Comparison of ENCODE assay signal across 16 mouse cellular contexts in the genomic region with DNA sequence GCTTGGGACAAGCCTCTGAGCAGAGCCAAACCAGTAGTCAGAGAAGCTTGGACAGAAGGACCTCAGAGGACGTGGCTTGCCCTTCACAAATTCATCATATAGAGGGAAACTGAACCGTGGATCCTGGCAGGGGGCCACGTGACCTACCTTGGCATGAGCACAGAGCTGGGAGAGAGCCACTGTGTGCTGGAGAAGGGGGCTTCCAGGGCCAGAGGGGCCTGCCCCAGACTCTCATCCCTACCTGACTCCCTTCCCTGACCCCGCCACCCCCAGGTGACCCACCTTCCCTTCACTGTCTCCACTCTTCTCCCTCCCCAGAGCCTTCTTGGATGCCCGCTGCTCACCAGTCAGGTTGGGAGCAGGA. TPM values are rescaled to one million over a fixed set of nuclear protein-coding genes. Genes with fewer than 3 reads are reported as not detected.
DNase-seq lines count a peak whose midpoint lies in the region; ATAC-seq and TF ChIP-seq lines count a peak whose summit lies in the region.
"Had no signal": no experiment of that assay in that cellular context is flagged by ENCODE, and none has a peak within 500 bp of the region (broad histone marks: within the 10 kb centered on the region; RNA-seq: fewer than 3 reads in every experiment).

No protein-coding gene starts in this region.

- no peak for DNase-seq in heart, postnatal 0 days (ENCODE audit: low spot score)
- no peak for DNase-seq in heart, embryonic 10.5 days (ENCODE audit: low spot score)
- no peak for DNase-seq in neural tube, embryonic 10.5 days (ENCODE audit: extremely low spot score, low spot score)
- DNase-seq in stomach, postnatal 0 days (ENCODE audit: low spot score), result no peak
- no peak for DNase-seq in adrenal gland, postnatal 25 days
- DNase-seq in kidney, adult 8-10 months, result no peak

- WGBS in heart, postnatal 0 days, result 62% methylated on average over 5 of the region's 5 CpGs
- WGBS in heart, embryonic 10.5 days, result 81% methylated on average over 5 of the region's 5 CpGs
- WGBS in neural tube, embryonic 14.5 days, result 80% methylated on average over 5 of the region's 5 CpGs
- 57% methylated on average over 5 of the region's 5 CpGs for WGBS in liver, embryonic 16.5 days (ENCODE audit: insufficient replicate concordance)
- WGBS in stomach, postnatal 0 days, result 60% methylated on average over 5 of the region's 5 CpGs

- no peaks in the 10 kb centered on the region for H3K36me3 ChIP-seq in heart, postnatal 0 days (replicated peaks; ENCODE audit: control insufficient read depth, insufficient read depth, low read length)
- no peaks in the 10 kb centered on the region for H3K36me3 ChIP-seq in heart, embryonic 10.5 days
- no peaks in the 10 kb centered on the region for H3K36me3 ChIP-seq in neural tube, embryonic 14.5 days (ENCODE audit: control insufficient read depth, insufficient read depth, low read length)
- no peaks in the 10 kb centered on the region for H3K36me3 ChIP-seq in liver, embryonic 16.5 days (ENCODE audit: control insufficient read depth, insufficient read depth)
- H3K36me3 ChIP-seq in stomach, postnatal 0 days (ENCODE audit: control insufficient read depth, insufficient read depth, low read length), result no peaks in the 10 kb centered on the region
- H3K36me3 ChIP-seq: embryonic facial prominence, embryonic 13.5 days; forebrain, embryonic 10.5 days; limb, embryonic 15.5 days had no signal

- no peak for TF ChIP-seq CTCF in heart, postnatal 0 days (IDR thresholded peaks at IDR 0.05; ENCODE audit: low read depth)
- TF ChIP-seq CTCF in stomach, postnatal 0 days (IDR thresholded peaks at IDR 0.05; ENCODE audit: low read depth), result no peak

- peaks cover 4% of the 10 kb centered on the region; the same call in 1 of the 2 replicates for H3K4me1 ChIP-seq in heart, postnatal 0 days (ENCODE audit: control insufficient read depth, insufficient read depth)
- H3K4me1 ChIP-seq in heart, embryonic 10.5 days, result peaks cover 39% of the 10 kb centered on the region
- peaks cover 8% of the 10 kb centered on the region; the same call in 1 of the 2 replicates for H3K4me1 ChIP-seq in neural tube, embryonic 14.5 days (ENCODE audit: control insufficient read depth, insufficient read depth, low read length)
- peaks cover 5% of the 10 kb centered on the region for H3K4me1 ChIP-seq in liver, embryonic 16.5 days (ENCODE audit: control insufficient read depth, low read depth, low read length)
- no peaks in the 10 kb centered on the region for H3K4me1 ChIP-seq in stomach, postnatal 0 days (replicated peaks; ENCODE audit: control insufficient read depth, insufficient read depth)

- no peak overlapping the region for H3K4me2 ChIP-seq in heart, postnatal 0 days (ENCODE audit: low read depth, low read length)
- no peak overlapping the region for H3K4me2 ChIP-seq in neural tube, embryonic 14.5 days (ENCODE audit: low read depth, low read length)
- H3K4me2 ChIP-seq in liver, embryonic 16.5 days (ENCODE audit: low read depth, low read length), result peak overlapping the region; percentile 53; the same call in 1 of the 2 replicates
- H3K4me2 ChIP-seq in stomach, postnatal 0 days (replicated peaks; ENCODE audit: low read depth), result no peak overlapping the region

- no peak for TF ChIP-seq EP300 in heart, postnatal 0 days (IDR thresholded peaks at IDR 0.05; ENCODE audit: low read depth)
- no peak for TF ChIP-seq EP300 in stomach, postnatal 0 days (optimal IDR thresholded peaks at IDR 0.05)

- ATAC-seq in heart, postnatal 0 days (ENCODE audit: insufficient read depth, low read depth), result 0 out of 2 replicates have a peak, but pooled peaks have one; percentile 7
- 0 out of 2 replicates have a peak, but pooled peaks have one; percentile 3 for ATAC-seq in neural tube, embryonic 14.5 days (ENCODE audit: low read depth)
- no peak for ATAC-seq in liver, embryonic 16.5 days (ENCODE audit: low read depth)
- ATAC-seq in stomach, postnatal 0 days (ENCODE audit: low FRiP score, low TSS enrichment), result 0 out of 2 replicates have a peak, but pooled peaks have one; percentile 8

- no peak overlapping the region for H3K27ac ChIP-seq in heart, postnatal 0 days (ENCODE audit: low read depth)
- H3K27ac ChIP-seq in heart, embryonic 10.5 days, result no peak overlapping the region
- H3K27ac ChIP-seq in neural tube, embryonic 14.5 days (ENCODE audit: low read depth, low read length), result no peak overlapping the region
- H3K27ac ChIP-seq in liver, embryonic 16.5 days (ENCODE audit: low read length), result no peak overlapping the region
- no peak overlapping the region for H3K27ac ChIP-seq in stomach, postnatal 0 days (replicated peaks)
- H3K27ac ChIP-seq: embryonic facial prominence, embryonic 13.5 days; heart, adult 2 months; limb, embryonic 15.5 days had no signal

- H3K4me3 ChIP-seq in heart, postnatal 0 days (ENCODE audit: low read depth, low read length), result no peak overlapping the region
- H3K4me3 ChIP-seq in heart, embryonic 10.5 days, result no peak overlapping the region
- H3K4me3 ChIP-seq in neural tube, embryonic 14.5 days (ENCODE audit: low read depth, low read length), result no peak overlapping the region
- H3K4me3 ChIP-seq in liver, embryonic 16.5 days (ENCODE audit: low read depth, low read length), result no peak overlapping the region
- no peak overlapping the region for H3K4me3 ChIP-seq in stomach, postnatal 0 days (ENCODE audit: low read depth, low read length)
- H3K4me3 ChIP-seq: embryonic facial prominence, embryonic 13.5 days; heart, adult 2 months; limb, embryonic 15.5 days had no signal

- H3K9ac ChIP-seq in heart, postnatal 0 days (replicated peaks; ENCODE audit: low read depth, low read length), result no peak overlapping the region
- no peak overlapping the region for H3K9ac ChIP-seq in neural tube, embryonic 14.5 days (replicated peaks; ENCODE audit: low read depth, low read length)
- H3K9ac ChIP-seq in liver, embryonic 16.5 days (ENCODE audit: low read depth, low read length), result no peak overlapping the region
- no peak overlapping the region for H3K9ac ChIP-seq in stomach, postnatal 0 days (ENCODE audit: low read length)
- H3K9ac ChIP-seq: embryonic facial prominence, embryonic 13.5 days; limb, embryonic 15.5 days had no signal

- H3K27me3 ChIP-seq in heart, postnatal 0 days (ENCODE audit: control insufficient read depth, insufficient read depth, low read length), result peaks cover 3% of the 10 kb centered on the region; the same call in 1 of the 2 replicates
- peaks cover 40% of the 10 kb centered on the region for H3K27me3 ChIP-seq in heart, embryonic 10.5 days (ENCODE audit: insufficient read depth, poor library complexity, severe bottlenecking)
- no peaks in the 10 kb centered on the region for H3K27me3 ChIP-seq in neural tube, embryonic 14.5 days (ENCODE audit: control insufficient read depth, insufficient read depth, low read length)
- no peaks in the 10 kb centered on the region for H3K27me3 ChIP-seq in liver, embryonic 16.5 days (ENCODE audit: control insufficient read depth, insufficient read depth, low read depth, low read length)
- H3K27me3 ChIP-seq in stomach, postnatal 0 days (ENCODE audit: control insufficient read depth, insufficient read depth, low read length), result no peaks in the 10 kb centered on the region

- no peaks in the 10 kb centered on the region for H3K9me3 ChIP-seq in heart, postnatal 0 days (replicated peaks; ENCODE audit: control insufficient read depth, low read length)
- no peaks in the 10 kb centered on the region for H3K9me3 ChIP-seq in heart, embryonic 10.5 days
- H3K9me3 ChIP-seq in neural tube, embryonic 14.5 days (ENCODE audit: control insufficient read depth, low read length), result no peaks in the 10 kb centered on the region
- no peaks in the 10 kb centered on the region for H3K9me3 ChIP-seq in liver, embryonic 16.5 days (replicated peaks; ENCODE audit: control insufficient read depth, low read length)
- H3K9me3 ChIP-seq in stomach, postnatal 0 days (ENCODE audit: control insufficient read depth, low read length), result no peaks in the 10 kb centered on the region
- H3K9me3 ChIP-seq: embryonic facial prominence, embryonic 13.5 days; forebrain, embryonic 10.5 days; limb, embryonic 15.5 days had no signal

RNA-seq across cellular contexts. Expression of gene Dmrtb1, which starts 30.8 kb away (rescaled TPM):
- not detected in 2 replicates for total RNA-seq in heart, postnatal 0 days (2014; rRNA removed; ENCODE audit: low replicate concordance)
- not detected in 2 replicates for polyA plus RNA-seq in heart, postnatal 0 days (2015; fragmentation: Nextera tagmentation; extraction: Ambion mirVana)
- 0.14 and 0.25 TPM in 2 replicates for polyA plus RNA-seq in heart, embryonic 10.5 days (2016; fragmentation: Nextera tagmentation; extraction: Ambion mirVana)
- 4.5 and 8.1 TPM in 2 replicates for polyA plus RNA-seq in neural tube, embryonic 14.5 days (2014; fragmentation: Nextera tagmentation; extraction: Ambion mirVana)
- not detected in 2 replicates for polyA plus RNA-seq in liver, embryonic 16.5 days (2015; fragmentation: Nextera tagmentation; extraction: Ambion mirVana)
- polyA plus RNA-seq in stomach, postnatal 0 days (2015; fragmentation: Nextera tagmentation; extraction: Ambion mirVana), result not detected in 2 replicates
- not detected in 2 replicates for total RNA-seq in adrenal gland, postnatal 25 days (2021)
- total RNA-seq: adrenal gland, postnatal 10 days; gastrocnemius, adult 8-10 months; heart, adult 2 months; heart, postnatal 25 days had no signal
- polyA plus RNA-seq: intestine, postnatal 0 days had no signal
